Mouse (Mus musculus): Measurements from ENCODE around the gene Mybph.

GRCm38 (mm10) chr1:134200481-134200880 is 7.2 kb downstream of the Mybph start:
- TF ChIP-seq CTCF (IDR thresholded peaks at IDR 0.05; ENCODE audit: low read depth) (no peak), EP300 (optimal IDR thresholded peaks at IDR 0.05) (no peak)

Data from stomach, postnatal 0 days (tissue).